Mouse (Mus musculus): ENCODE results near the gene Micu2.

Micu2 gene

DNA sequence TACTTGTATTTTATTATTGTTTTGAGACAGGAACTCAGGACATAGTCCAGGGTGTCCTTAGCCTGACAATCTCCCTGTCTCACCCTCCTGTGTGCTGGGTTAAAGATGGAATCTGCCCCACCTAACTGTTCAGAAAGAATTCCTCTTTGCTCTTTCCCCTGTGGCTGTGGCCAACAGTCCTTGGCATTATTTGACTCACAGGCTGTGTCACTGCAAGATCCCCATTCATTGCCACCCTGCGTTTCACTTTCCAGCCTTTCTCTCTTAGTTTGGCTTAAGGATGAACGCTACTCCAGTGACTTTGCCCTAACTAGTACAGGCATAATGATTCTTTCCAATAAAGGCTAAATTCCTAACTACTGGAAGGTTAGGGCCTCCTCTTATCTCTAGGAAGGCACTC is 104.7 kb downstream of the Micu2 start:
- DNase-seq (ENCODE audit: low read depth, low spot score): no peak

DNA sequence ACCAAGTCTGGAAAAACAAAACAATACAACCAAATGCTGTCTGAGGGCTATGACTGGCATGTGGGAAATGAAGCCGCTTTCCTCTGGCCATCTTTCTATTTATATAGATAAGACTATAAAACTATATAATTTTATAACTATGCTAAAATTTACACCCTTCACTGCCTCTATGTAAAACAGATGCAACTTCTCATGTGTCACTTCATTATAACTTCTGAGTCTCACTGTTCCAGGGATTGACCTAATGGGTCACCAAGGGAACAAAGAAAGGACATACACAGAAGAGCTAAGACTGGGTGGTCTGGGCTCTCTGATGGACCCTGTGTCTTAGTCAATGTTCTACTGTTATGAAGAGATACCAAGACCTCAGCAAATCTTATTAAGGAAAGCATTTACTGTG is 106.1 kb downstream of the Micu2 start:
- no peak for DNase-seq (ENCODE audit: low read depth, low spot score)

DNA sequence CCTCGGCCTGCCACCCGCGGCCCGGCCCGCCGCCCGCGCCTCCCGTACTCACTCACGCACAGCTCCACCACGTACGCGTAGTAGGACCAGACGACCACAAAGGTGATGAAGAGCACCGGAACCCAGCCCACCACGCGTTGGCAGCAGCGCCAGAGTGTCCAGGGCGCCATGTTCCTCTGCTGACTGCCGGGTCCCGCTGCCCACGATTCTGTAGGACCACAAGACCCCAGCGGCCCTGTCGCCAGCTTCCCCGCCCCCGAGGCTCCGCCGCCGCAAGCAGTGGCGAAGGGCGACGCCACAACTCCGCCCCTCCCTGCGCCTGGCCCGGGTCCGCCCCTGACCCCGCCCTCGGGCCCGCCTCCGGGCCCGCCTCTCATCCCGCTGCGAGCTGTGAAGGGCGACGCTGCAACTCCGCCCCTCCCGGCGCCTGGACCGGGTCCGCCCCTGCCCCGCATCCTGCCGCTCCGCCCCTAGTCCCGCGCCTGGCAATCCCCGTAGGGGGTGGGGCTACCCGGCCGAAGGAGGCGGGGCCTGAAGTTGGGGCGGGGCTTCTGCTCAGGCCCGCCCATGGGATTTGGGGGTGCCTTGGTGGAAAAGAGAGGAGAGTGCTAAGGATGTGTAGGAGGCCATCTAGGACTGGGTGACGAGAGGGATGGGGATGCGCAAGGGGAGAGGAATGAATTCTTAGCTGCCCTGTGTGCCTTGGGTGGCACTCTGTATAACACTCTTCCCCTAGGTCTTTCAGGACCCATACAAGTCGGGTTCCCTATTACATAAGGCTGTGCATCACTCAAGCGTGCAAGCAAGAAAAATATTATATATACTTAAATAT is 108.8 kb downstream of the Micu2 start, which contains the start of gene Zdhhc20:
Zdhhc20 (minus strand) TSS at position 266 of the 832 bp plus-strand sequence.
- DNase-seq (ENCODE audit: low read depth, low spot score): peak; percentile 93

DNA sequence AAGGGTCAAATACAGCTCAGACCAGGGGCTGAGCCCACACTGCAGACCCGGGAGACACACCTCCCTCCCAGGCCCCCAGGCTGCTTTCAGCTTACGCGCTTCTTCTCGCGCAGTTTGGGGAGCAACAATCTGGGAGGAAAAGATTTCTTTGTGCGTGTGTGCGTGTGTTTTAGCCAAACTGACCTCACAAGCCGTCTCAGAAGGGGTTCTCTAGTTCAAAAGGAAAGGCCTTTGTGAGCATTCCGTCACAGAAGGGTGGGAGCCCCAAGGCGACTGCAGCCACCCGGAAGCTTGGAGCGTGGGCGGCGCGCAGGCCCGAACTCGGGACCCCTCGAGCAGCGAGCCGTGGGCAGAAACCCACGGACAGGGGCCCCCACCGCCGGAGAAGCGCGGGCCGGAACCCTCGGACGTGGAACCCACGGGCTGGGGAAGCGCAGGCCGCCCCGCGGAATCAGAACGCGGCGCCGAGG is 109.5 kb downstream of the Micu2 start:
- peak; percentile 68 for DNase-seq (ENCODE audit: low read depth, low spot score)

DNA sequence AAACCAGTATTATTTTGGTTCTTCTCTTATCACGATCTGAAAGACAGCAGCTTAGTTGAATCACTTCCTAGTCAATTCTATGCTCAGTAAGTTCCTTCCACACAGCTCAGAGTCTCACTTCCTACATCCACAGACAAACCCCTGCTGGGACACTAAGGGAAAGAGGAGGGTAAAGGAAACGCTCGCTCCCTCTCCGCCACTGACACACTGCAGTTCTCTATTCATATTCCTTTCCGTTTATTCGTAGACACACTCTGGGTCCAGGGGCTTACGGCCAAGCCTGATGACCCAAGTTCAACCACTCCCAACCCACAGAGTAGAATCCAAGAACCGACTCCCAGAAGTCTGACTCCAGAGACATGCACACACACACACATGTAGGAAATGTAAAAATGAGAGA is 111.9 kb downstream of the Micu2 start:
- peak; percentile 27 for DNase-seq (ENCODE audit: low read depth, low spot score)

DNA sequence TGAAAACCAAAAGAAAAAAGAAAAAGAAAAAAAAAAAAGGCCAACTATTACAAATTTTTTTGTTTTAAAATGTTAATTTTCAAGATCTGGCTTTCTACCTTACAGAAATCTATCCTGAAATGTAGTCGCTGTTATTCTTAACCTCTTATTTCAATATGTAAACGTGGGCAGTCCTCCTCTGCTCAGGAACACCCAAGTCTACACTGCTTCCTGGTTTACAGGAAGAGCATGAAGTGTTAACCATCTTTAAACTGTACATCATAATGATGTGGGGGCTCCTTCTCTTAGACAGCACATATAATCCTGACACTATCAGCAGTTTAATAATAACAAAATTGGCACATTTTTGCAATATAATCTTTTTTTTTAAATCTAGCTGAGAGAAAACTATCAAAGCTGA is 113.0 kb downstream of the Micu2 start:
- DNase-seq (ENCODE audit: low read depth, low spot score): no peak

DNA sequence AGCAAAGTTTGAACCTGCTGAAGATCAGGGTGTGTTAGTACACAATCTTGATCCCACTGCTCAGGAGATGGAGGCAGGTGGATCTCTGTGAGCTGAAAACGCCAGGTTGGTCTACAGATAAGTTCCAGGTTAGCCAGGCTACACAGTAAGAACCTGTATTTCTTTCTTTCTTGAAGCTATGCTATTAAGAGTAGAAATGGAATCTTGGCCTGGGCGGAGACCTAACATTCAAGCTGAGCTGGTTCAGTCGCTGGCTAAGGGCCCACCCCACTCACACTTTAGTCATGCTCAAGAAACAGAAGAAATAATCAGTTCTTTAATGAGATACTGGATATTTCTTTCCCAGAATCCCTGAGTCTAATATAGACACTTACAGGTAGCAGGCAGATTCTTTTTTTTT is 115.7 kb downstream of the Micu2 start:
- DNase-seq (ENCODE audit: low read depth, low spot score): no peak

DNA sequence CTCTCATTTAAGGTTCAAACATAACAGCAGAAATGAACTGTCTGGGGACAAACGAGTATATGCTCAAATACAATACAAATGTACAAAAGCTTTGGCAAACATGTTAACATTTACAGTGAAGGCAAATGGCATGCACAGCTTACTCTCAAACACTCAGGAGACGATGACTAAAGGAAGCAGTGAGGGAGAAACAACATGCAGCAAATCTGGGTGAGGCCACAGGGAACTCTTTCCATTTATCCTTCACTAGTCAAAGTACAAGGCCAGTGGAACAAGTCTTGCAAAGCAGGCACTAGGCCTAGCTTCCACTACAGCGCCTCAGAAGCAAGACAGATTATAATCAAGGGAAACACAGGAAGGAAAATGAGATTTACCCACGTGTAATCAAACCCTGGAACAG is 116.3 kb downstream of the Micu2 start:
- no peak for DNase-seq (ENCODE audit: low read depth, low spot score)

DNA sequence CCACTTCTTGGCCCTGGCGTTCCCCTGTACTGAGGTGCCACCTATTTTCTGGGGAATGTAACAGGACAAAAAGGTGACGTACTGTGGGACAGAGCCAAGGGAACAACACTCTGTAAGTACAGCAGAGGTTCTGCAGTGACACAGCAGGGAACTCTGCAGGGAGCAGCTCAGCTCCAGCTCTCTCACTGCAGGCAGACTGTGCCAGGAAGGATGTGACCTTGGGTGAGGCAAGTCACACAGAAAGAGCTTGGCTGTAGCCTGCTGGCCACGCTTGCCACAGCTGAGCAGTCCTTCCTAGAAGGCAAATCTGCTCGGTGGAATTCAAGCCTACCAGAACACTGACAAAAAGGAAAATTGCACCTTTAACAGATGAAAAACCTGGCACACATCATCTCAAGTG is 117.3 kb downstream of the Micu2 start:
- peak; percentile 89 for DNase-seq (ENCODE audit: low read depth, low spot score)

DNA sequence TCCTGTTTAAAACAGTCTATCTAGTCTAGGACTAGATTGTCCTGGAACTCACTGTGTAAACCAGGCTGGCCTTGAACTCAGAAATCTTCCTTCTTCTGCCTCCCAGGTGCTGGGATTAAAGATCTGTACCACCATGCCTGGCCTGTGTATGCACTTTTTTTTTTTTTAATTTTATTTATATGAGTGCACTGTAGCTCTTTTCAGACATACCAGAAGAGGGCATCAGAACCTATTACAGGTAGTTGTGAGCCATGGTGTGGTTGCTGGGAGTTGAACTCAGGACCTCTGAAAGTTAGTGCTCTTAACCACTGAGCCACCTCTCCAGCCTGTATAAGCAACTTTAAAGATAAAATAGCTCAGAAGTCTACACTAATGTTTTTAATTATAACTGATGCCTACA is 118.0 kb downstream of the Micu2 start:
- no peak for DNase-seq (ENCODE audit: low read depth, low spot score)

DNA sequence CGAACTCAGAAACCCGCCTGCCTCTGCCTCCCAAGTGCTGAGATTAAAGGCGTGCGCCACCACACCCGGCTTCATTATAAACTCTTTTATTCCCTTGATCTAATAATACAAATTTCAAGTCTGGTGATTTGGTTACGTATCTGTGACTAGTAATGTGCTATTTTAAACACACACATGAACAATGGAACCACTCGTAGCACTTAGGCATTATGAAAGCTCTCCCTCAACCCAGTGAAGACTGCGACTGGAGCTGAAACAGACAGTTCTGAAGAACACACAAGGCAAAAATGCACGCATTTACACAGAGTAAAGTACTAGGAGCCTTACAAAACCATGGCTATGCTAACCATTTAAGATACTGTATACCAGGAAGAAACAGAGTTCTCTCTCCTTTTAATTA is 121.1 kb downstream of the Micu2 start:
- DNase-seq (ENCODE audit: low read depth, low spot score): no peak

DNA sequence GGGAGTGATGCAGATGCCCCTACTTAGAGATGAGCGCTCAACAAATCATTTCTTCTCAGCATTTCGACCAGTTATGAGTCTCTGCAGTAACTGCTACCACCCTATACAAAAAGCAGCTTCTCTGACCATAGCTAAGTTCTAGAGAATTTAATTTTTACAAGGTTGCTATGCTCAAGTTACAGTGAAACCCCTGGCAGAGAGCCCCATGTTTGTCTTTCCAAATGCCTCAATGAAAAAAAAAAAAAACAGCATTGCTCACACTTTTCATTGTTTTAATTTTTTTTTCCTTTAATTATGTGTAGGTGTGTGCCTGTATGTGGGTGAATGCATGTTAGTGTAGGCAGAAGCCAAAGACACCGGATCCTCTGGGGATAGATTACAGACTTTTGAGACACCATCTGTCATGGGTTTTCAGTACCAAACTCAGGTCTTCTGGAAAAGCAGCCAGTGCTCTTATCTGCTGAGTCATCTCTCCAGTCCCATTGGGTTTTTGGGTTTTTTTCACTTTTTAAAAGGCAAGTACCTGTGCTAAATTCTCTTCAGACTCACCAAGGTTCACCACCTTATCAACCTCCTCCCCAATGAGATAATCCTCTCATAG is 132.3 kb downstream of the Micu2 start:
- DNase-seq (ENCODE audit: low read depth, low spot score): no peak
